Mouse (Mus musculus) embryonic facial prominence, embryonic 12.5 days (tissue): ENCODE measurements around the gene Dll1. TPM values are rescaled to one million over a fixed set of nuclear protein-coding genes. Genes with fewer than 3 reads are reported as not detected.

Experiments used
- ATAC-seq: fragments of 200-750 bp; cut with Nextera tagmentation; 2 replicates; pipeline ENCODE4 v1.8.0; 2017; ENCODE audit not compliant: insufficient number of reproducible peaks, insufficient read depth, low FRiP score, low TSS enrichment
- H3K27ac ChIP-seq: fragments of 300-500 bp; sonication (generic); 2 replicates; pipeline ENCODE4 v1.5.1; 2016; ENCODE audit warnings: mild to moderate bottlenecking
- H3K27me3 ChIP-seq: fragments of 300-500 bp; sonication (generic); 2 replicates; pipeline ENCODE4 v1.6.1; 2016; ENCODE audit warnings: mild to moderate bottlenecking, moderate library complexity
- H3K36me3 ChIP-seq: fragments of 300-500 bp; sonication (generic); 2 replicates; pipeline ENCODE4 v1.6.1; 2016; ENCODE audit warnings: mild to moderate bottlenecking
- H3K4me1 ChIP-seq: fragments of 300-500 bp; sonication (generic); 2 replicates; pipeline ENCODE4 v1.6.1; 2016
- H3K4me2 ChIP-seq: fragments of 300-500 bp; sonication (generic); replicated peaks from 2 replicates; pipeline ENCODE4 v1.6.1; 2016; ENCODE audit warnings: mild to moderate bottlenecking, moderate library complexity
- H3K4me3 ChIP-seq: fragments of 300-500 bp; sonication (generic); 2 replicates; pipeline ENCODE4 v1.5.1; 2016; ENCODE audit warnings: mild to moderate bottlenecking
- H3K9ac ChIP-seq: fragments of 300-500 bp; sonication (generic); 2 replicates; pipeline ENCODE4 v1.6.1; 2016; ENCODE audit warnings: mild to moderate bottlenecking, moderate library complexity
- H3K9me3 ChIP-seq: fragments of 300-500 bp; sonication (generic); 2 replicates; pipeline ENCODE4 v1.6.1; 2016; ENCODE audit warnings: mild to moderate bottlenecking, moderate library complexity
- WGBS: fragments of 180-500 bp; shearing (Covaris S2); methylation state at CpG from one replicate; pipeline ENCODE4 v1.1.7; 2016; 5-methylcytosine and 5-hydroxymethylcytosine counted together
- polyA plus RNA-seq: library from polyadenylated mRNA; unstranded; fragments of >200 nt; fragmentation: Nextera tagmentation; extraction: Ambion mirVana; gene quantifications from 2 replicates; pipeline ENCODE4 v1.2.1, GENCODE M21; 2016

Gene Dll1
- polyA plus RNA-seq, result 9.8 and 10.1 TPM in 2 replicates

DNA sequence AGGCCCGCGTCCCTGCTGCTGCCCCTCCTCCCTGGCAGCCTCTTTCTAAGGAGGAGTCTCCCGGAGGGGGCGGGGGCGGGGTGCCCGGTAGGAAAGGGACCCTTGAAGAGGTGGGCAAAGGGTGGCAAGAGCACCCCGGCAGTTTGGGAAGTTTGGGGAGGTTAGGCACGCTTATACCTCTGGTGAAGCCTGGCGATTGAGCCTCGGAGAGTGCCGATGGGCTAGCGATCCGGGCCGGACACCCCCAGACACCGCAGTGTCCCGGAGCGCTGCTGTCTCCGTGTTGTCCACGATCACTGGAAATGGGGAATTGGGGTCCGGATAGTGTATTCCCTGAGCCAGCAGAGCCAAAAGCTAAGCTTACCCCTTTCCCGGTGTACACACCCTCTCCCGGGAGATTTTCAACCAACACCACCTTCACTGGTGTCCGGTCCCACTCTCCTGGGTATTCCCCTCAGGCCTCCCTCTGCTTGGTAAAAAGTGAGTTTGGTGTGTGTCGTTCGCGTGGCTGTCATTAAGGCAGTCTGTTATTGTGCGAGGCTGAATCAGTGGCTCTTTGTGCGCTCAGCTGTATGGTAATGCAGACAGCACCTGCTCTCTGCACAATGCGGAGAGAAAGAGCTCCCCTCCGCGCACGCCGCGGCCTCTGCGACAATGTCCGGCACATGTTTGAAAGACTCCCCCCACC is at the start of gene Dll1:
Gene Dll1, minus strand, starts transcription at position 379 of the 688 bp plus-strand sequence.
- Histone ChIP-seq H3K4me3 (peak within 1 kb of the TSS; percentile 48), H3K27ac (peak within 1 kb of the TSS; percentile 57), H3K9me3 (no peaks in the 10 kb centered on the region), H3K9ac (peak within 1 kb of the TSS; percentile 55), H3K27me3 (peaks cover 94% of the 10 kb centered on the region), H3K4me2 (peak within 1 kb of the TSS; percentile 87), H3K4me1 (peaks cover 48% of the 10 kb centered on the region), H3K36me3 (no peaks in the 10 kb centered on the region)
- ATAC-seq, result no peak
- under 1% methylated on average over 36 of the region's 36 CpGs for WGBS

- ATAC-seq, result no peak
- Histone ChIP-seq H3K36me3 (peaks cover 79% of the 10 kb centered on the region), H3K27me3 (no peaks in the 10 kb centered on the region), H3K9me3 (no peaks in the 10 kb centered on the region), H3K9ac (no peak overlapping the region), H3K4me1 (no peaks in the 10 kb centered on the region), H3K4me3 (no peak overlapping the region), H3K4me2 (no peak overlapping the region), H3K27ac (no peak overlapping the region)
- 86% methylated on average over 3 of the region's 3 CpGs for WGBS
Observed at GRCm38 (mm10) chr17:15425931-15426330, 49.3 kb upstream of the Dll1 start.

DNA sequence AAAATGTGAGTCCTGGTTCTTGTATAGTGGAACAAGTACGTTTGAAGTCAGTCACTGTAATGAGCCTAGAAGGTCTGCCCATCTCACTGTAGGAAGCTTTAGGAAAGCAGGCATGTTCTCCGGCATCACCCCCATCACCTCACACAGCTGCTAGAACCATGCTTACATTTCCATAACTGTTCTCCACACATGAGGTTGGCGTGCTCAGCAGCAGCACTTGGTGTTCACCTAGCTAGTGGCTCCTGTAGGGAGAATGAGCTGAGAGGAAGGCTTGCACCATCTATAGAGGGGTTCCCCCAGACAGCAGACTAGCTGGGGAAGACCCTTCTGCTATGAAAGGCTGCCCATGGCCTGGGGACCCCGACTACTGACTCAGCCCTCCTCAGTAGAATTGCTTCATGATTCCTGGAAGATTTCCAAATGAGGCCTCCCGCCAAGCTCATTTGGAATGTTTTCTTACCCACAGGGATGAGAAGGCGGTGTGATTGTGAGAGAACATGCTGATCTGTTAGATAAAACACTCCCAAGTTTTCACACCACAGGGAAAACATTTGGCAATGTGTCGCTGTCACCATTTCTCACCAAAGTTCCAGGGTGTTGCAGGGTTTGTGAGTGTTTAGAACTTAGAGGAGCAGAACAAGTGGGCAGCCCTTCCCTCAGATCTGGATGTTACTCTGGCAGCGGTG is 46.6 kb upstream of the Dll1 start:
- no peaks in the 10 kb centered on the region for H3K9me3 ChIP-seq

GRCm38 (mm10) chr17:15422666-15423065 is 46.0 kb upstream of the Dll1 start:
- Histone ChIP-seq H3K27me3 (no peaks in the 10 kb centered on the region), H3K9ac (no peak overlapping the region), H3K4me1 (no peaks in the 10 kb centered on the region), H3K27ac (no peak overlapping the region), H3K36me3 (peaks cover 82% of the 10 kb centered on the region), H3K4me3 (no peak overlapping the region), H3K4me2 (no peak overlapping the region), H3K9me3 (no peaks in the 10 kb centered on the region)
- 80% methylated on average over 9 of the region's 9 CpGs for WGBS
- ATAC-seq, result no peak

More for the DNA sequence above, 46.6 kb upstream of the Dll1 start:
- Histone ChIP-seq H3K4me3 (no peak overlapping the region), H3K27me3 (no peaks in the 10 kb centered on the region), H3K4me2 (no peak overlapping the region), H3K36me3 (peaks cover 81% of the 10 kb centered on the region), H3K4me1 (no peaks in the 10 kb centered on the region), H3K27ac (no peak overlapping the region), H3K9ac (no peak overlapping the region)
- 83% methylated on average over 8 of the region's 8 CpGs for WGBS
- ATAC-seq, result no peak

DNA sequence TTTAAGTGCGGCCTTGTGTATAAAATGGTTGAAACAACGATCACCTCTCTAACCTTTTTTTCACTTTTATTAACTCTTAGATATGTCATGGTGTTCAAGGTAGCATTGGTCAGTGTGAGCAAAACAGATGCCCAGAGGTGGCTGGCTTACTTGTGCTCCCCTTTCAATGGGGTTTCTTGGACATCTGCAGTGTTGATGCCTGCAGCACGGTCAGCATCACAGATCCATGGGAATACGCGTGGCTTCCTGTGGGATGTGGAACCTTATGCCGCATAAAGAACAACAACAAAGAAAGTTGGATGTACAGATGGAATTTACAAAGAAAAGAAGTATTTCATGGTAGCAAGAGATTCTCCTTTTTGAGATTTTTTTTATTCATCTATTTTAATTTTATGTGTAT is 44.8 kb upstream of the Dll1 start:
- peaks cover 84% of the 10 kb centered on the region for H3K36me3 ChIP-seq

DNA sequence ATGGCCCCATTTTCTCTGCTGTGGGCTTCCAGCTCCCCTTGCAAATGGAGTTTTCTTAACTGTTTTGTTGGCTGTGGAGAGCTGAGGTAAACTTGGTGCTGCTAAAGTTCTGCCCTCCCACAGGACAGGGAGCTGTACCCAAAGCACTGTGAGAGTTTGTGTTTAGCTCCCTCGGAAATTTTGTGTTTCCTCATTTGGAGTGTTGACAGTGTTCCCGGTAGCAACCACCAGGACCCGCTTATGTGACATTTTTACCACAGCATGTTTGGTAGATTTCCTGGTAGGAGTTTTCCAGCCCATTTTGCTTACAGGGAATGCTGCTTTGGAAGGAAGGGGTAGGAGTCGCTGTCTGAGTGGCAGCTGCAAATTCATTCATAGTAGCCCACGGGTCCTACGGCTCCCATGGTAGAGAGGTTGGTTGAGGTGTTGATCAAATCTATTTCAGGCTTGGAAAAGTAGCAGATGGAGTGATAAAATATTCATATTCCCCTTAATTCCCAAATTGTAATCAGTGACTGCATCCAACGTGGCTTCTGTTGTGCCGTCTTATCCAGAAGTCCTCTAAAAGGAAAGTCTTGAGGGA is 43.4 kb upstream of the Dll1 start:
- H3K9me3 ChIP-seq, result no peaks in the 10 kb centered on the region
- H3K9ac ChIP-seq, result no peak overlapping the region
- WGBS, result 92% methylated on average over 8 of the region's 8 CpGs
- no peak for ATAC-seq
- H3K36me3 ChIP-seq, result peaks cover 85% of the 10 kb centered on the region
- H3K4me1 ChIP-seq, result no peaks in the 10 kb centered on the region
- no peak overlapping the region for H3K4me2 ChIP-seq
- H3K27ac ChIP-seq, result no peak overlapping the region
- no peak overlapping the region for H3K4me3 ChIP-seq
- H3K27me3 ChIP-seq, result no peaks in the 10 kb centered on the region

More for the DNA sequence above, 44.8 kb upstream of the Dll1 start:
- ATAC-seq, result no peak
- Histone ChIP-seq H3K9ac (no peak overlapping the region), H3K4me3 (no peak overlapping the region), H3K4me1 (no peaks in the 10 kb centered on the region), H3K9me3 (no peaks in the 10 kb centered on the region), H3K27ac (no peak overlapping the region), H3K27me3 (no peaks in the 10 kb centered on the region), H3K4me2 (no peak overlapping the region)
- WGBS, result 89% methylated on average over 6 of the region's 6 CpGs

DNA sequence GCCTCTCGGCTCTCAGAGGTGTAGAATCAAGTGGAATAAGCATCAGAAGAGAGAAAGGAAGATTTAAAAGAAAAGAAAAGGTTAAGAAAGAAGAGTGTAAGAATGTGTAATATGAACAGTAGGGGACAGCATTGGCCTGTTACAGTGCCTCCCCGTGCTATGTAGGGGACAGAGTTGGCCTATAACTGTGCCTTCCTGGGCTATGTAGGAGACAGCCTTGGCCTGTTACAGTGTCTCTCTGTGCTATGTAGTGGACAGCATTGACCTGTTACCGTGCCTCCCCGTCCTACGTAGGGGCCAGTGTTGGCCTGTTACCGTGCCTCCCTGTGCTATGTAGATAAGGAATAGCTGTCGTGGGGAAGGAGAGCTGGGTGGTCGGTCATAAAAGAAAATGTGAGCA is 42.9 kb upstream of the Dll1 start:
- ATAC-seq, result no peak
- no peak overlapping the region for H3K27ac ChIP-seq
- H3K27me3 ChIP-seq, result no peaks in the 10 kb centered on the region
- H3K36me3 ChIP-seq, result peaks cover 84% of the 10 kb centered on the region
- no peak overlapping the region for H3K4me2 ChIP-seq
- H3K4me3 ChIP-seq, result no peak overlapping the region
- H3K4me1 ChIP-seq, result no peaks in the 10 kb centered on the region
- no peak overlapping the region for H3K9ac ChIP-seq
- WGBS, result 89% methylated on average over 8 of the region's 8 CpGs
- no peaks in the 10 kb centered on the region for H3K9me3 ChIP-seq

- Histone ChIP-seq H3K4me3 (no peak overlapping the region), H3K9me3 (no peaks in the 10 kb centered on the region), H3K4me1 (no peaks in the 10 kb centered on the region), H3K27ac (no peak overlapping the region), H3K27me3 (no peaks in the 10 kb centered on the region), H3K36me3 (peaks cover 81% of the 10 kb centered on the region), H3K4me2 (no peak overlapping the region), H3K9ac (no peak overlapping the region)
- ATAC-seq, result no peak
- WGBS, result 88% methylated on average over 12 of the region's 12 CpGs
Observed at GRCm38 (mm10) chr17:15416596-15417215, 40.0 kb upstream of the Dll1 start.

DNA sequence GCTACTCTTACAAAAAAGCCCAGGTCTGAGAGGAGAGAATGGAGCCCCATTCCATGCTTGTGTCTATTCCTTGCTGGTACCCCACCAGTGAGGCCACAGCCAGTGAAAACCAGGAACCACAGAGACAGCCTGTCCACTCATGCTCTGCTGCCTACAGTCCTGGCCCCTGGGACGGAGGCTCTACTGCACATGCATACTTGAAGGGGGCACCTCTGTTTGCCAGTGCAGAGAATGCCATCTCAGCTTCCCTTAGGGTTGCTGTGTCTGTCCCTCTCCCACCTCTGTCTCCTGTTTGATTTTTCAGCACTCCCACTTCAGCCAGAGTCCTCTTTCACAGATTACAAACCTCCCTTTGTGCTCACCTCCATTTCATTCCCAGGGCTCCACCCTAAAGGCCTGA is 34.2 kb upstream of the Dll1 start:
- WGBS, result 85% methylated on average over 1 of the region's 1 CpGs
- no peaks in the 10 kb centered on the region for H3K9me3 ChIP-seq

GRCm38 (mm10) chr17:15409261-15409660 is 32.6 kb upstream of the Dll1 start:
- Histone ChIP-seq H3K36me3 (peaks cover 71% of the 10 kb centered on the region), H3K27me3 (no peaks in the 10 kb centered on the region), H3K4me2 (no peak overlapping the region), H3K9ac (no peak overlapping the region), H3K9me3 (no peaks in the 10 kb centered on the region), H3K4me3 (no peak overlapping the region), H3K4me1 (no peaks in the 10 kb centered on the region), H3K27ac (no peak overlapping the region)
- ATAC-seq, result no peak
- WGBS, result 90% methylated on average over 10 of the region's 10 CpGs

More for the DNA sequence above, 34.2 kb upstream of the Dll1 start:
- H3K36me3 ChIP-seq, result peaks cover 73% of the 10 kb centered on the region
- H3K4me1 ChIP-seq, result no peaks in the 10 kb centered on the region
- no peak overlapping the region for H3K4me2 ChIP-seq
- no peak for ATAC-seq
- H3K27me3 ChIP-seq, result no peaks in the 10 kb centered on the region
- no peak overlapping the region for H3K27ac ChIP-seq
- H3K9ac ChIP-seq, result no peak overlapping the region
- no peak overlapping the region for H3K4me3 ChIP-seq

GRCm38 (mm10) chr17:15406576-15406975 is 29.9 kb upstream of the Dll1 start:
- no peaks in the 10 kb centered on the region for H3K27me3 ChIP-seq
- no peak for ATAC-seq
- H3K27ac ChIP-seq, result no peak overlapping the region
- H3K9me3 ChIP-seq, result no peaks in the 10 kb centered on the region
- H3K9ac ChIP-seq, result no peak overlapping the region
- H3K4me1 ChIP-seq, result no peaks in the 10 kb centered on the region
- H3K4me2 ChIP-seq, result no peak overlapping the region
- 89% methylated on average over 2 of the region's 2 CpGs for WGBS
- H3K4me3 ChIP-seq, result no peak overlapping the region
- H3K36me3 ChIP-seq, result peaks cover 74% of the 10 kb centered on the region
